Mouse (Mus musculus) granulocyte monocyte progenitor cell, adult 5-6 weeks (primary cell): ENCODE results near the gene Myo1g. TPM values are rescaled to one million over a fixed set of nuclear protein-coding genes. Genes with fewer than 3 reads are reported as not detected.

Source experiments
- ATAC-seq: replicated peaks from 2 replicates; pipeline ENCODE4 v1.8.0; 2016; ENCODE audit warnings: mild to moderate bottlenecking, moderate TSS enrichment, inconsistent platforms; ENCODE audit not compliant: poor library complexity, severe bottlenecking
- total RNA-seq, 2 experiments: library from RNA; stranded (forward) in 1 of 2; stranded (reverse) in 1 of 2; fragments of 200-712, 200-1000 nt in 1 of 2; fragments of >200 nt in 1 of 2; fragmentation: Nextera tagmentation in 1 of 2; gene quantifications; 2 replicates each; pipeline ENCODE4 v1.2.3; 2014 to 2017

Myo1g gene
- total RNA-seq, 2 experiments from 2014 or later: 57.4 to 84.4 TPM

DNA sequence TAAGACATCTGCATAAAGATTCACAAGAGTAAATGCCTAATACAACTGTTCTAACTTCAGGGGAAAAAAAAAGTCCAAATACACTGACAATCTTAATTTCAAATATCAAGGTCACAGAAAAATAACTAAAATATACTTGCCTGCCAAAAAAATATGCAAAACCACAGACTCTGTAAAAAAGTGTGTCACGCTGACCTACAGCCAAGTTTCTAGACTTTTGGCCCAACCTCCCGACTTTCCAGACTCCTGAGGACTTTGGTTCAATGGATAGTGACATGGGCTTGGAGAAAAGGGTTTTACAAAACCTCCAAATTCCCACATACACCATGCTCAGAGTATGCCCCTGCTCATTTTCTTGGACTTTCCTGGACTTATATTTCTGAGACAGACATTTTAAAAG lies 52.2 kb downstream of the Myo1g start:
- no peak for ATAC-seq

- ATAC-seq: peak; percentile 69
These were observed 55.6 kb downstream of the Myo1g start for GRCm38 (mm10) chr11:6465122-6465521.

DNA sequence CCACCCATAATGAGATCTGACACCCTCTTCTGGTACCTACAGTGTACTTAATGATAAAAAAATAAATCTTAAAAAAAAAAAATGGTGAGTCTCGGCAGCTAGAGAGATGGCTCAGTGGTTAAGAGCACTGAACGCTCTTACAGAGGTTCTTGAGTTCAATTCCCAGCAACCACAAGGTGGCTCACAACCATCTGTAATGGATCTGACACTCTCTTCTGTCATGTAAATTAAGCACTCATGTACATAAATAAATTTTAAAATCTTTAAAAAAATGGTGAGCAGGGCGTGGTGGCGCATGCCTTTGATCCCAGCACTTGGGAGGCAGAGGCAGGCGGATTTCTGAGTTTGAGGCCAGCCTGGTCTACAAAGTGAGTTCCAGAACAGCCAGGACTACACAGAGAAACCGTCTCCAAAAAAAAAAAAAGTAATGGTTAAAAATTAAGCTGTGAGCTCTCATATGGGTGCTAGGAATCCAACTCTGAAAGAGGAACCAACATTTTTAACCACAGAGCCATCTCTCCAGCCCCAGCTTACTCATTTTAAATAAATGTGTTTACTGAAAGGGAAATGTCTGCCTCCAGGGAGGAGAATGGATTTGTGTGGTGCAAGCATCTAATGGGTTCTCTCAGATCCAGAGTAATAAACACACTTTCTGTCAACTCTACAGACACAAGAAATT lies 57.5 kb downstream of the Myo1g start:
- ATAC-seq: peak; percentile 82

Other genes with a start within 250 kb of the Myo1g start
- 41.8 and 47.2 TPM in 2 replicates for gene Tmed4, start 246.1 kb downstream of the Myo1g start, total RNA-seq (2014; fragmentation: Nextera tagmentation)
- 39.8 and 50.5 TPM in 2 replicates for gene Tmed4, start 246.1 kb downstream of the Myo1g start, total RNA-seq (2017)
- 144 and 151 TPM in 2 replicates for gene Ogdh, start 229.3 kb downstream of the Myo1g start, total RNA-seq (2014; fragmentation: Nextera tagmentation)
- 91.3 and 116 TPM in 2 replicates for gene Ogdh, start 229.3 kb downstream of the Myo1g start, total RNA-seq (2017)
- gene Zmiz2, start 131.9 kb downstream of the Myo1g start, total RNA-seq (2014; fragmentation: Nextera tagmentation): 39.9 and 62.9 TPM in 2 replicates
- 6.1 and 10.6 TPM in 2 replicates for gene Zmiz2, start 131.9 kb downstream of the Myo1g start, total RNA-seq (2017)
- gene Ppia, start 105.5 kb downstream of the Myo1g start, total RNA-seq (2014; fragmentation: Nextera tagmentation): 4,322 and 4,754 TPM in 2 replicates
- 1,769 and 2,269 TPM in 2 replicates for gene Ppia, start 105.5 kb downstream of the Myo1g start, total RNA-seq (2017)
- 152 and 264 TPM in 2 replicates for gene H2afv, start 76.5 kb downstream of the Myo1g start, total RNA-seq (2014; fragmentation: Nextera tagmentation)
- gene H2afv, start 76.5 kb downstream of the Myo1g start, total RNA-seq (2017): 119 and 143 TPM in 2 replicates
- 29.3 and 36.4 TPM in 2 replicates for gene Purb, start 45.0 kb downstream of the Myo1g start, total RNA-seq (2014; fragmentation: Nextera tagmentation)
- gene Purb, start 45.0 kb downstream of the Myo1g start, total RNA-seq (2017): 35.7 and 43.4 TPM in 2 replicates
- 39.8 and 56.0 TPM in 2 replicates for gene Ccm2, start 25.9 kb upstream of the Myo1g start, total RNA-seq (2014; fragmentation: Nextera tagmentation)
- 39.8 and 55.5 TPM in 2 replicates for gene Ccm2, start 25.9 kb upstream of the Myo1g start, total RNA-seq (2017)
- gene Nacad, start 85.1 kb upstream of the Myo1g start, total RNA-seq (2014; fragmentation: Nextera tagmentation): not detected in 2 replicates
- gene Nacad, start 85.1 kb upstream of the Myo1g start, total RNA-seq (2017): not detected in 2 replicates
- 98.2 and 101 TPM in 2 replicates for gene Tbrg4, start 105.1 kb upstream of the Myo1g start, total RNA-seq (2014; fragmentation: Nextera tagmentation)
- gene Tbrg4, start 105.1 kb upstream of the Myo1g start, total RNA-seq (2017): 35.0 and 39.1 TPM in 2 replicates
- gene Wap, start 117.7 kb upstream of the Myo1g start, total RNA-seq (2014; fragmentation: Nextera tagmentation): not detected in 2 replicates
- gene Wap, start 117.7 kb upstream of the Myo1g start, total RNA-seq (2017): not detected in 2 replicates
- gene Ramp3, start 137.6 kb upstream of the Myo1g start, total RNA-seq (2014; fragmentation: Nextera tagmentation): not detected in 2 replicates
- not detected in 2 replicates for gene Ramp3, start 137.6 kb upstream of the Myo1g start, total RNA-seq (2017)